Mouse (Mus musculus): Measurements from ENCODE around the gene Rmdn2. TPM values are rescaled to one million over a fixed set of nuclear protein-coding genes. Genes with fewer than 3 reads are reported as not detected.

Rmdn2 gene
- total RNA-seq, 1 experiment from 2014 or later: 7.3 TPM

- ATAC-seq (replicated peaks in 1 of 2; ENCODE audit: insufficient read depth in 1 of 2, low FRiP score in 2 of 2, low TSS enrichment in 1 of 2, low read depth in 1 of 2, poor library complexity in 2 of 2, severe bottlenecking in 2 of 2): no peak
These were observed 2.0 kb upstream of the Rmdn2 start for GRCm38 (mm10) chr17:79609697-79610096.

GRCm38 (mm10) chr17:79610163-79610755 is 1.4 kb upstream of the Rmdn2 start:
- no peak for ATAC-seq (replicated peaks in 1 of 2; ENCODE audit: insufficient read depth in 1 of 2, low FRiP score in 2 of 2, low TSS enrichment in 1 of 2, low read depth in 1 of 2, poor library complexity in 2 of 2, severe bottlenecking in 2 of 2)

DNA sequence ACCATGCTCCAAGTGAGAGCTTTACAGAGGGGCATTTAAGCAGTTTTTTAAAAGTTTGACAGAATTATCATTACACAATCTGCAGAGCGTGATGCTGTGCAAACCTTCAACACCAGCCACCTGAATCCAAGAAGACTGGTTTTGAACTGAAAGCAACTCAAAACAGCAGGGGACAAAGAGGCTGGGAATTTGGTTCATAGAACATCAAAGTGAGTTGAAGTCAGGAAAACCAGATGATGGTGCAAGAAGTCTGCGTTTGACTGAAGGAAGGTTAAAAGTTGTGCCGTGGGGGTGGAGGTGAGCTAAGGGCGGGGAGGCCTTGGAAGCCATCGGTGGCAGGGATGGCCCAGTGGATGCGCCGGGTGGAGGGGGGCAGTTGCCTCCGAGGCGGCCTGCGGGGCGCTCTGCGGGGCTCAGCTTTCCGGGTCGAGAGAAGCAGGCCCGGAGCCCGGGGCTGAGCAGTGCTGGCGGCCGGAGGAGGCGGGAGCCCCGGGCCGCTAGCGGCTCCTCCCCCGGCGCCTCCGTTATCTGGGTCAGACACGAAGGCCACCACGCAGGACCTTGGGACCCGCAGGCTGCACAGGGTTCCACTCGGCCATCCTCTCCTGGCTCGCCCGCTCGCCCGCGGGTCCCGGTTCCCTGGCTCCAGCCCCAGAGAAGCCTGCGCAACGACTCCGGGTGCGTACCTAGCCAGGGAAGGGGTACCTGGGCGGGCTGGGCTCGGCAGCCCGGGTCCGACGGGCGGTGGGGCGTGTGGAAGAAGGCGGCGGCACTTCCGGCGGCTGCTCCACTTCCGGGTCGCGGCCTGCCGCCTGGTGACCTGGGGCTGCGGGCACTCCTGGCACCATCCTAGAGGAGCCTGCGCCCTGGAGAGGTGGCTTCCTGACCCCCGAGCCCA is 3.3 kb downstream of the Rmdn2 start:
- peak; percentile 72 to 86 for ATAC-seq (replicated peaks in 1 of 2; ENCODE audit: insufficient read depth in 1 of 2, low FRiP score in 2 of 2, low TSS enrichment in 1 of 2, low read depth in 1 of 2, poor library complexity in 2 of 2, severe bottlenecking in 2 of 2)

GRCm38 (mm10) chr17:79615897-79616296 is 4.2 kb downstream of the Rmdn2 start:
- no peak for ATAC-seq (replicated peaks in 1 of 2; ENCODE audit: insufficient read depth in 1 of 2, low FRiP score in 2 of 2, low TSS enrichment in 1 of 2, low read depth in 1 of 2, poor library complexity in 2 of 2, severe bottlenecking in 2 of 2)

DNA sequence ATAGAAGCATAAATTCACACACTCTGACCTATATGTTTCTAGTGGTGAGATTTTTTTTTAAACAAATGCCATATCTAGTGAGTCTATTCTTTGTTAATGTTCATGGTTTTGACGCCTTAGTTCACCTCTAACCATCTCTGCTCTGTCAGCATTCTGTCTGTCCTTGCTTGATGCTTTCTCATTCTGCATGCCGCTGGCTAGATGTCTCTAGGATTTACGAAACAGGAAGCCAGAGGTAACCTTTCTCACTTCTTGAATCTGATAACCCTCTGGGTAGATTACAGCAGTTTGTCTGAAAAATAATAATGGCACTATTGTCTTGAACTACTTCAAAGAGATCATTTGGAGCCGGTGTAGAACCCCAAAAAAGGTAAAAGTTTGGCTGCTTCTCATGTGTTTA is 5.0 kb downstream of the Rmdn2 start:
- ATAC-seq (replicated peaks in 1 of 2; ENCODE audit: insufficient read depth in 1 of 2, low FRiP score in 2 of 2, low TSS enrichment in 1 of 2, low read depth in 1 of 2, poor library complexity in 2 of 2, severe bottlenecking in 2 of 2): 0 out of 4 replicates have a peak, but pooled peaks of 1 of the 2 experiments have one; percentile 20

GRCm38 (mm10) chr17:79618455-79618854 is 6.8 kb downstream of the Rmdn2 start:
- no peak for ATAC-seq (replicated peaks in 1 of 2; ENCODE audit: insufficient read depth in 1 of 2, low FRiP score in 2 of 2, low TSS enrichment in 1 of 2, low read depth in 1 of 2, poor library complexity in 2 of 2, severe bottlenecking in 2 of 2)

- no peak for ATAC-seq (replicated peaks in 1 of 2; ENCODE audit: insufficient read depth in 1 of 2, low FRiP score in 2 of 2, low TSS enrichment in 1 of 2, low read depth in 1 of 2, poor library complexity in 2 of 2, severe bottlenecking in 2 of 2)
These were observed 7.3 kb downstream of the Rmdn2 start for GRCm38 (mm10) chr17:79618984-79619383.

- no peak for ATAC-seq (replicated peaks in 1 of 2; ENCODE audit: insufficient read depth in 1 of 2, low FRiP score in 2 of 2, low TSS enrichment in 1 of 2, low read depth in 1 of 2, poor library complexity in 2 of 2, severe bottlenecking in 2 of 2)
These were observed 10.4 kb downstream of the Rmdn2 start for GRCm38 (mm10) chr17:79622050-79622449.

GRCm38 (mm10) chr17:79622574-79622973 is 10.9 kb downstream of the Rmdn2 start:
- ATAC-seq (replicated peaks in 1 of 2; ENCODE audit: insufficient read depth in 1 of 2, low FRiP score in 2 of 2, low TSS enrichment in 1 of 2, low read depth in 1 of 2, poor library complexity in 2 of 2, severe bottlenecking in 2 of 2): no peak

- ATAC-seq (replicated peaks in 1 of 2; ENCODE audit: insufficient read depth in 1 of 2, low FRiP score in 2 of 2, low TSS enrichment in 1 of 2, low read depth in 1 of 2, poor library complexity in 2 of 2, severe bottlenecking in 2 of 2): no peak
These were observed 12.2 kb downstream of the Rmdn2 start for GRCm38 (mm10) chr17:79623841-79624240.

DNA sequence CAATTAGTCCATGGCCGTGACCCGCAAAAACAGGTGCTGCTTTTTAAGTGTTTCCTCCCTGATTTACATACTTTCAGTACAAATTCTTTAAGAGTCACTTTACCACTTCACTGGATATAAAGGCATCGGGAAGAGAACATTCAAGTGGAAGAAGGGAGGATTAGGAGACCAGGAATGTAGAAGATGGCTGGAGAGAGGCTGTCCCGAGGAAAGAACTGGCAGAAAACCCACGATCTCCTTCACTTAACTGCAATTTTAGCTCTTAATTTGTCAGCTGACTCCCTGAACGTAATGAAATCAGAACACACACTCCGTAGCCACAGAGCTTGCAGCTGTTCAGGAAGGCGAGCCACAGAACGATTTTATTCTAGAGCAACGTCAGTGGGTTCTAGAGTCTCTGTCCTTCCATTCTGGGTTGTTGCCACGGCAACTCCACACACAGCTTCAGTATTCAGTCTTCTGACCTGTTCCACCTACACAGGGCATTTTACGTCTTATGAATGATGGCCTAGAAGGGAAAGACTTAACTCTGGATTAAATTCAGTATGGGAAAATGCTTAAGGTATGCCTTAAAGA is 14.7 kb downstream of the Rmdn2 start:
- no peak for ATAC-seq (replicated peaks in 1 of 2; ENCODE audit: insufficient read depth in 1 of 2, low FRiP score in 2 of 2, low TSS enrichment in 1 of 2, low read depth in 1 of 2, poor library complexity in 2 of 2, severe bottlenecking in 2 of 2)

- ATAC-seq (replicated peaks in 1 of 2; ENCODE audit: insufficient read depth in 1 of 2, low FRiP score in 2 of 2, low TSS enrichment in 1 of 2, low read depth in 1 of 2, poor library complexity in 2 of 2, severe bottlenecking in 2 of 2): no peak
These were observed 38.2 kb downstream of the Rmdn2 start for GRCm38 (mm10) chr17:79649893-79650292.

GRCm38 (mm10) chr17:79650297-79650696 is 38.6 kb downstream of the Rmdn2 start:
- ATAC-seq (replicated peaks in 1 of 2; ENCODE audit: insufficient read depth in 1 of 2, low FRiP score in 2 of 2, low TSS enrichment in 1 of 2, low read depth in 1 of 2, poor library complexity in 2 of 2, severe bottlenecking in 2 of 2): no peak

DNA sequence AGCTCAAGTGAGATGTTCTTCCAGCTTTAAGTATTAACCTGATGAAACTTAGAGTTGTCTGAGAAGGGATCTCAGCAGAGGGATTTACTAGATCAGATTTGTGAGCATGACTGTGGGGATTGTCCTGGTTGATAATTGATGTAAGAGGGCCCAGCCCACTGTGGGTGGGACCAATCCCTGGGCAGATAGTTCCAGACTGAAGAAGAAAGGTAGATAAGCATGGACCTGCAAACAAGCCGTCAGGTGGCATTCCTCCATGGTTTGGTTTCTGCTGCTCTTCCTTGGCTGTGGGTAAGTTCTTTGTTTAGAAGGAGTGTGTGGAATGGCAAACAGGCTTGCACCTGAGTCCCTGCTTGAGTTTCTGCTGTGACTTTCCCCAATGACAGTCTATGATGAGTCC is 41.5 kb downstream of the Rmdn2 start:
- ATAC-seq (replicated peaks in 1 of 2; ENCODE audit: insufficient read depth in 1 of 2, low FRiP score in 2 of 2, low TSS enrichment in 1 of 2, low read depth in 1 of 2, poor library complexity in 2 of 2, severe bottlenecking in 2 of 2): no peak

DNA sequence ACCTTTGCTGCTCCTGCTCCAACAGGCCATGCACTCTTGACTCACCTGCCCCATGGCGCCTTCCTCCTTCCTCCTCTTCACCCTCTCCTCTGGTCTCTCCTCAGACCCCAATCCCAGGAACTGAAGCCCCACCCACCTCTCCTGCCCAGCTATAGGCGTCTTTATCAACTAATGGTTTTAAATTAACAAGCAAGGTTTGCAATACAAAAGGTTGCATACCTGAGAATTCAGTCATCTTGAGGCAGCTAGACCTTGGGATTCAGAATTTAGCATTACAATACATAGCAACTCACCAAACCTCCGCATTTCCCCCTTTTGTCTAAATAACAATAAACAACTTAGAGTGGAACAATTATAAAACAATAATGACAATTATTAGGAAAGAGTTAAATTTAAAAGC is 42.5 kb downstream of the Rmdn2 start:
- no peak for ATAC-seq (replicated peaks in 1 of 2; ENCODE audit: insufficient read depth in 1 of 2, low FRiP score in 2 of 2, low TSS enrichment in 1 of 2, low read depth in 1 of 2, poor library complexity in 2 of 2, severe bottlenecking in 2 of 2)

GRCm38 (mm10) chr17:79657785-79658184 is 46.1 kb downstream of the Rmdn2 start:
- no peak for ATAC-seq (replicated peaks in 1 of 2; ENCODE audit: insufficient read depth in 1 of 2, low FRiP score in 2 of 2, low TSS enrichment in 1 of 2, low read depth in 1 of 2, poor library complexity in 2 of 2, severe bottlenecking in 2 of 2)

GRCm38 (mm10) chr17:79658452-79658851 is 46.8 kb downstream of the Rmdn2 start:
- ATAC-seq (replicated peaks in 1 of 2; ENCODE audit: insufficient read depth in 1 of 2, low FRiP score in 2 of 2, low TSS enrichment in 1 of 2, low read depth in 1 of 2, poor library complexity in 2 of 2, severe bottlenecking in 2 of 2): no peak

DNA sequence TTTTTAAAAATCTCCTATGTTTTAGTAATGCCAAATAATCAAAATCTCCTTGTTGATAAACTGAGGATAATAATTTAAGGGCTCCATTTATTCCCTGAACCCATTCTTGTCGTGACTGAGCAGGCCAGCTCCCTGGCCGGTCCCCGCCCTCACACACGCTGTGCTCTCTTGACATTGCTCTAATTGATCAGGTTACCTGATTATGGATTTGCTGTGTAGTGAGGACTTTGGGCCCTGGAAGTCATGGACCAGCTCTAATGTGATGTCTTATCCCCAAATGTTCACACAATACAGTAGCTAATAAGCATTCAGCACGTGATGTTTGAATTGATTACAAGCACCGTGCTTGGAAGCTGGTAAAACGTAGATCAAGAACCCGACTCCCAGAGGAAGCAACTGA is 47.2 kb downstream of the Rmdn2 start:
- ATAC-seq (replicated peaks in 1 of 2; ENCODE audit: insufficient read depth in 1 of 2, low FRiP score in 2 of 2, low TSS enrichment in 1 of 2, low read depth in 1 of 2, poor library complexity in 2 of 2, severe bottlenecking in 2 of 2): no peak

Data from hematopoietic stem cell, adult 5-6 weeks (primary cell).